Mouse (Mus musculus) embryonic facial prominence, embryonic 15.5 days (tissue): ENCODE measurements around the gene Guf1. TPM values are rescaled to one million over a fixed set of nuclear protein-coding genes. Genes with fewer than 3 reads are reported as not detected.

ENCODE experiments used
- ATAC-seq: fragments of 200-750 bp; cut with Nextera tagmentation; 2 replicates; pipeline ENCODE4 v1.8.0; 2017; ENCODE audit warnings: low read depth, moderate TSS enrichment; ENCODE audit not compliant: insufficient number of reproducible peaks, low FRiP score, low TSS enrichment
- H3K27ac ChIP-seq: fragments of 300-500 bp; sonication (generic); replicated peaks from 2 replicates; pipeline ENCODE4 v1.5.1; 2015; ENCODE audit warnings: mild to moderate bottlenecking, inconsistent platforms
- H3K27me3 ChIP-seq: fragments of 300-500 bp; sonication (generic); 2 replicates; pipeline ENCODE4 v1.6.1; 2015; ENCODE audit warnings: inconsistent platforms
- H3K36me3 ChIP-seq: fragments of 300-500 bp; sonication (generic); 2 replicates; pipeline ENCODE4 v1.6.1; 2015; ENCODE audit warnings: mild to moderate bottlenecking, inconsistent platforms
- H3K4me1 ChIP-seq: fragments of 300-500 bp; sonication (generic); 2 replicates; pipeline ENCODE4 v1.6.1; 2015; ENCODE audit warnings: inconsistent platforms
- H3K4me2 ChIP-seq: fragments of 300-500 bp; sonication (generic); replicated peaks from 2 replicates; pipeline ENCODE4 v1.6.1; 2015; ENCODE audit warnings: mild to moderate bottlenecking, inconsistent platforms
- H3K4me3 ChIP-seq: fragments of 300-500 bp; sonication (generic); replicated peaks from 2 replicates; pipeline ENCODE4 v1.5.1; 2015; ENCODE audit warnings: mild to moderate bottlenecking, inconsistent platforms
- H3K9ac ChIP-seq: fragments of 300-500 bp; sonication (generic); 2 replicates; pipeline ENCODE4 v1.6.1; 2015; ENCODE audit warnings: inconsistent platforms
- H3K9me3 ChIP-seq: fragments of 300-500 bp; sonication (generic); replicated peaks from 2 replicates; pipeline ENCODE4 v1.6.1; 2016; ENCODE audit warnings: inconsistent platforms
- WGBS: fragments of 180-500 bp; shearing (Covaris S2); methylation state at CpG from one replicate; pipeline ENCODE4 v1.1.7; 2015; 5-methylcytosine and 5-hydroxymethylcytosine counted together
- polyA plus RNA-seq: library from polyadenylated mRNA; unstranded; fragments of >200 nt; fragmentation: Nextera tagmentation; extraction: Ambion mirVana; gene quantifications from 2 replicates; pipeline ENCODE4 v1.2.1, GENCODE M21; 2015

Gene Guf1
- 47.6 and 57.1 TPM in 2 replicates for polyA plus RNA-seq

- H3K36me3 ChIP-seq = peaks cover 8% of the 10 kb centered on the region; the same call in 1 of the 2 replicates
- H3K4me2 ChIP-seq = peak within 1 kb of the TSS; percentile 48
- H3K9me3 ChIP-seq = no peaks in the 10 kb centered on the region
- WGBS = under 1% methylated on average over 72 of the region's 72 CpGs
- ATAC-seq = peak; percentile 93
- H3K27me3 ChIP-seq = no peaks in the 10 kb centered on the region
- 0 out of 2 replicates have a peak, but pooled peaks cover 3% of the 10 kb centered on the region for H3K4me1 ChIP-seq
- peak within 1 kb of the TSS; percentile 80 for H3K27ac ChIP-seq
- peak within 1 kb of the TSS; percentile 87 for H3K4me3 ChIP-seq
- H3K9ac ChIP-seq = peak within 1 kb of the TSS; percentile 86
Measured at GRCm38 (mm10) chr5:69556628-69557403, at the start of gene Guf1. Gene Guf1, plus strand, starts transcription at chr5:69556923.

GRCm38 (mm10) chr5:69507045-69507444, 49.7 kb upstream of the Guf1 start:
- WGBS = 82% methylated on average over 3 of the region's 3 CpGs
- Histone ChIP-seq H3K4me3 (no peak overlapping the region), H3K9me3 (no peaks in the 10 kb centered on the region), H3K4me2 (no peak overlapping the region), H3K27ac (no peak overlapping the region), H3K27me3 (no peaks in the 10 kb centered on the region), H3K9ac (no peak overlapping the region), H3K4me1 (no peaks in the 10 kb centered on the region), H3K36me3 (no peaks in the 10 kb centered on the region)
- no peak for ATAC-seq

- ATAC-seq = no peak
- Histone ChIP-seq H3K36me3 (no peaks in the 10 kb centered on the region), H3K4me3 (no peak overlapping the region), H3K9ac (no peak overlapping the region), H3K27me3 (no peaks in the 10 kb centered on the region), H3K4me1 (no peaks in the 10 kb centered on the region), H3K4me2 (no peak overlapping the region), H3K9me3 (no peaks in the 10 kb centered on the region), H3K27ac (no peak overlapping the region)
- WGBS = 43% methylated on average over 3 of the region's 3 CpGs
Measured at GRCm38 (mm10) chr5:69511631-69512030, 45.1 kb upstream of the Guf1 start.

GRCm38 (mm10) chr5:69512203-69512602, 44.5 kb upstream of the Guf1 start:
- Histone ChIP-seq H3K36me3 (no peaks in the 10 kb centered on the region), H3K4me1 (no peaks in the 10 kb centered on the region), H3K9me3 (no peaks in the 10 kb centered on the region), H3K9ac (no peak overlapping the region), H3K27me3 (no peaks in the 10 kb centered on the region), H3K27ac (no peak overlapping the region), H3K4me3 (no peak overlapping the region), H3K4me2 (no peak overlapping the region)
- ATAC-seq = no peak
- WGBS = 50% methylated on average over 4 of the region's 4 CpGs

- H3K27me3 ChIP-seq = no peaks in the 10 kb centered on the region
- WGBS = 35% methylated on average over 7 of the region's 7 CpGs
- H3K4me2 ChIP-seq = no peak overlapping the region
- no peaks in the 10 kb centered on the region for H3K9me3 ChIP-seq
- no peak overlapping the region for H3K27ac ChIP-seq
- H3K9ac ChIP-seq = no peak overlapping the region
- H3K4me3 ChIP-seq = no peak overlapping the region
- no peaks in the 10 kb centered on the region for H3K36me3 ChIP-seq
- no peaks in the 10 kb centered on the region for H3K4me1 ChIP-seq
- no peak for ATAC-seq
Measured at GRCm38 (mm10) chr5:69520661-69521278, 36.0 kb upstream of the Guf1 start.

- ATAC-seq = no peak
- Histone ChIP-seq H3K27me3 (no peaks in the 10 kb centered on the region), H3K9me3 (no peaks in the 10 kb centered on the region), H3K4me1 (no peaks in the 10 kb centered on the region), H3K36me3 (no peaks in the 10 kb centered on the region), H3K27ac (no peak overlapping the region), H3K9ac (no peak overlapping the region), H3K4me2 (no peak overlapping the region), H3K4me3 (no peak overlapping the region)
- 69% methylated on average over 5 of the region's 5 CpGs for WGBS
Measured at GRCm38 (mm10) chr5:69522064-69522463, 34.7 kb upstream of the Guf1 start.

- no peaks in the 10 kb centered on the region for H3K4me1 ChIP-seq
Measured at GRCm38 (mm10) chr5:69523944-69524343, 32.8 kb upstream of the Guf1 start.

GRCm38 (mm10) chr5:69541680-69542079, 15.0 kb upstream of the Guf1 start:
- no peaks in the 10 kb centered on the region for H3K36me3 ChIP-seq
- H3K4me3 ChIP-seq = no peak overlapping the region
- no peak overlapping the region for H3K9ac ChIP-seq
- no peak overlapping the region for H3K4me2 ChIP-seq
- no peak overlapping the region for H3K27ac ChIP-seq
- H3K9me3 ChIP-seq = no peaks in the 10 kb centered on the region
- H3K4me1 ChIP-seq = no peaks in the 10 kb centered on the region
- H3K27me3 ChIP-seq = no peaks in the 10 kb centered on the region
- 74% methylated on average over 1 of the region's 1 CpGs for WGBS
- ATAC-seq = no peak

More at GRCm38 (mm10) chr5:69523944-69524343, 32.8 kb upstream of the Guf1 start:
- ATAC-seq = no peak
- H3K4me2 ChIP-seq = no peak overlapping the region
- no peak overlapping the region for H3K9ac ChIP-seq
- no peaks in the 10 kb centered on the region for H3K9me3 ChIP-seq
- H3K27me3 ChIP-seq = no peaks in the 10 kb centered on the region
- no peaks in the 10 kb centered on the region for H3K36me3 ChIP-seq
- no peak overlapping the region for H3K4me3 ChIP-seq
- H3K27ac ChIP-seq = no peak overlapping the region

GRCm38 (mm10) chr5:69542489-69542888, 14.2 kb upstream of the Guf1 start, which contains the start of gene Yipf7:
Gene Yipf7, minus strand, starts transcription at chr5:69542648.
- H3K27me3 ChIP-seq = no peaks in the 10 kb centered on the region
- no peak within 1 kb of the TSS for H3K9ac ChIP-seq
- H3K27ac ChIP-seq = no peak within 1 kb of the TSS
- ATAC-seq = no peak
- no peak within 1 kb of the TSS for H3K4me2 ChIP-seq
- H3K4me3 ChIP-seq = no peak within 1 kb of the TSS
- no peaks in the 10 kb centered on the region for H3K36me3 ChIP-seq
- no peaks in the 10 kb centered on the region for H3K9me3 ChIP-seq
- H3K4me1 ChIP-seq = no peaks in the 10 kb centered on the region
- 57% methylated on average over 4 of the region's 4 CpGs for WGBS

GRCm38 (mm10) chr5:69557404-69557935, 747 bp downstream of the Guf1 start:
- no peak for ATAC-seq
- WGBS = 13% methylated on average over 16 of the region's 16 CpGs

More at GRCm38 (mm10) chr5:69557404-69557935, 747 bp downstream of the Guf1 start:
- Histone ChIP-seq H3K4me3 (peak overlapping the region; percentile 87), H3K9ac (peak overlapping the region; percentile 86), H3K4me2 (peak overlapping the region; percentile 48), H3K27me3 (no peaks in the 10 kb centered on the region), H3K36me3 (peaks cover 8% of the 10 kb centered on the region; the same call in 1 of the 2 replicates), H3K4me1 (0 out of 2 replicates have a peak, but pooled peaks cover 3% of the 10 kb centered on the region), H3K9me3 (no peaks in the 10 kb centered on the region), H3K27ac (peak overlapping the region; percentile 80; the same call in 1 of the 2 replicates)
